Mouse (Mus musculus): Measurements from ENCODE around the gene Cmc1. TPM values are rescaled to one million over a fixed set of nuclear protein-coding genes. Genes with fewer than 3 reads are reported as not detected.
A peak's percentile ranks its signal among the peaks of the same experiment; 100 is the strongest.

Cmc1 gene
- polyA plus RNA-seq, 1 experiment from 2014 or later: 39.3 TPM

DNA sequence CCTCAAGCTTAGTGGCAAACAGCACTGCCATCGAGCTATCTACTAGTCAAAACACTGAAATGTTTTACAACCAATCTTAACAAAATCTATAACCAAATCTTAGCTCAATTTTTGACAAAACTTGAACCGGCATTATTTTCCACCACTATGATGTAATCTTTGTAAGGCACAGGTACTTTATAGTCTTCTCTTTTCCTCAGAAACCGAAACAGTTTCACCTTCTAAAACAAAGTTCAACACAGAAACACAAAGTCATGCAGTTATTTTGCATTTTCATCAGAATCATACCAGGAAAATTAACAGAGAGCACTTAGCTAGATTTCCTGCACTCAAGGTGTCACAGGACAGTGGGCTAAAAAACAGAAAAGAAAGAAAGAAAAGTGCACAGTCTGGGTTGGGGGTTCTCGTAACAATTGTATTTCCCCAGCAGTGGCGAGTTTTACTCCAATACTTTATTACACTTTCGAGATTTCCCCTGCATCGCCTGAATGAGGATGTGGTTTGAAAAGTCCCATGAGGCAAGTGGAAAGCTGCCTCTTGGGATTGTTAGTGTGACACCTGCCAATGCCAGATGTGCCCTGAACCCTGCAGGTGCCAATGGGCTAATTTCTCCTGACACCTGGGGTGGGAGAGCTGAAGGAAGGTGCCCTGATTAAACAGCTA, 40.1 kb downstream of the Cmc1 start:
- Histone ChIP-seq H3K27me3 (no peaks in the 10 kb centered on the region), H3K27ac (replicated peaks) (no peak overlapping the region), H3K36me3 (no peaks in the 10 kb centered on the region), H3K4me3 (no peak overlapping the region), H3K4me1 (peaks cover 13% of the 10 kb centered on the region), H3K4me2 (replicated peaks) (no peak overlapping the region), H3K9me3 (no peaks in the 10 kb centered on the region), H3K9ac (replicated peaks) (no peak overlapping the region)
- no peak for ATAC-seq (replicated peaks)
- WGBS: 82% methylated on average over 7 of the region's 7 CpGs

DNA sequence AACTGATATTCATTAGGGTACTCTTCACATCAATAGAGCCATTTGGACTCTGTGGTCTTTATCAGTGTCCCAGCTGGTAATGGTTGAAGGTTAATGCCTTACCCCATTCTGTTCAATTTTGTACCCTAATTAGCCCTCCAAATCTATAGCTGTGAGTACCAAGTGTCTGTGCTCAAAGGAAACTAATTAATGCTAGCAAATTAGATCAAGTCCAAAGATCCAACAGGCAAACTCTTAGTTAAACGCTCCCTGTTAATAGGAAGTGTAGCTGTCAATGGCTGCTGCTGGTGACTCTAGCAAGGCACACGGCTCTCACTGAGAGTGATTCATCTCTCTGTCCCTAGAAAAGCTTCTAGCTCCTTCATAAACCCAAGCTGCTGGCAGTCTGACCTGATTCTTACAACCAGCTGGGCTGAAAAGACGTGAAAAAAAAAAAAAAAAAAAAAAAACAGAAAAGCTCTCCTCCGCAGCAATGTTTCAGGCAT, 41.4 kb downstream of the Cmc1 start:
- Histone ChIP-seq H3K4me2 (replicated peaks) (no peak overlapping the region), H3K4me3 (no peak overlapping the region), H3K9me3 (no peaks in the 10 kb centered on the region), H3K9ac (replicated peaks) (no peak overlapping the region), H3K4me1 (peaks cover 13% of the 10 kb centered on the region), H3K27ac (replicated peaks) (peak overlapping the region; percentile 33), H3K27me3 (no peaks in the 10 kb centered on the region), H3K36me3 (no peaks in the 10 kb centered on the region)
- 6% methylated on average over 4 of the region's 4 CpGs for WGBS
- ATAC-seq (replicated peaks): peak; percentile 84

DNA sequence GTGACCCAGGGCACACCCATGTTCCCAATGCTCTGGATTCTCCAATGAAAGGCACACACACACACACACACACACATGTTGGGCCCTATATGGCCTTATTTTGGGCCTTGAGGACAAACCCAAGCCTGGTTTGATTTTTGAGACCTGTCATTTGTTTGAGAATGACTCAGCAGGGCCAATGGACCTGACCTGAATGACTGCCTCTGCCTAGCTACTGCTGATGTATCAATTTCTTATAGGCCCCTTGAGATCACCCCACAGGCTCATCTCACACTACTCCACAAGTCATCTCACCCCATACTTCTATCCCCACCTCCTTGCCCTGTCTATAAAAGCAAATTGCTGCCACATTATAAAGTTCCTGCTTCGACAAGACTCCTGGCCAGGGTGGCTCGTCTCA, 48.2 kb downstream of the Cmc1 start:
- Histone ChIP-seq H3K27ac (replicated peaks) (no peak overlapping the region), H3K4me3 (no peak overlapping the region), H3K9ac (replicated peaks) (no peak overlapping the region), H3K36me3 (no peaks in the 10 kb centered on the region), H3K27me3 (no peaks in the 10 kb centered on the region), H3K4me2 (replicated peaks) (no peak overlapping the region), H3K4me1 (peaks cover 11% of the 10 kb centered on the region; the same call in 1 of the 2 replicates), H3K9me3 (no peaks in the 10 kb centered on the region)
- no peak for ATAC-seq (replicated peaks)
- WGBS: 86% methylated on average over 2 of the region's 2 CpGs

DNA sequence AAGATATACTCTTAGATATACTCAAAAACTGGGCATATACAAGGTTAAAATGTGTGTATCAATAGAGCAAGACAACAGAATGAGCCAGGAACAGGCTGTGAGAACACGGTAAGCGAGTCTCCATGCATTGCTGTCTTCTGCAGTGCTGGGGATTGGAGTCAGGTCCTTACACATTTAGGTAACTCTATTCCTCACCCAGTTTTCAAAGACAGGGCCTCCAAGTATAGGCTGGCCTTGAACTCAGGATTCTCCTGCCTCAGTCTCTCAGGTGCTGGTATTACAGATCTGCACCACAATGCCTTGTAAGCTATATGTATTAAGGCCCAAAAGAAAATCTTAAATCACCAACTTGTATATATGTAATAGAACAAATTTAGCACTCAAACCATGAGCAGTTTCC, 49.5 kb downstream of the Cmc1 start:
- Histone ChIP-seq H3K9ac (replicated peaks) (no peak overlapping the region), H3K9me3 (no peaks in the 10 kb centered on the region), H3K4me1 (0 out of 2 replicates have a peak, but pooled peaks cover 12% of the 10 kb centered on the region), H3K27ac (replicated peaks) (no peak overlapping the region), H3K4me2 (replicated peaks) (no peak overlapping the region), H3K4me3 (no peak overlapping the region), H3K36me3 (no peaks in the 10 kb centered on the region), H3K27me3 (no peaks in the 10 kb centered on the region)
- ATAC-seq (replicated peaks): no peak
- WGBS: 95% methylated on average over 2 of the region's 2 CpGs

DNA sequence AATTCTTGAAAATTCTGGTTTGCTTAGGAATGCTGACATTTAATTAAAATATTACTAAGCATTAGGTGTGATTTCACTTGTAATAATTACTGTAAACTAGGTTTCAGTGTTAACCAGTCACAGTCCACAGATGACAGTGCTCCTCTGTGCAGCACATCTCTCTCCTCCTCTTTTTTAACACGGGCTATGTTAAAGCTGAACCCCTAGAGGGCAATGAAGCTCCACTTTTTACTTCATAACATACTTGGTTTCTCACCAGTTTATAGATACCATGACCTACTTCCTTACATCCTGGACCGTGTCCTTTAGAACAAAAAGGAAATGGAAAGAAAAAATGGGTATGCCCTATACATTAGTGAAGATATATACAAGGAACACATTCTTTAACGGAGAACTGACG, 50.6 kb downstream of the Cmc1 start:
- H3K9ac ChIP-seq (replicated peaks): no peak overlapping the region
- H3K27ac ChIP-seq (replicated peaks): no peak overlapping the region
- no peak overlapping the region for H3K4me3 ChIP-seq
- peak; percentile 80 for ATAC-seq (replicated peaks)
- H3K4me2 ChIP-seq (replicated peaks): no peak overlapping the region
- H3K4me1 ChIP-seq: 0 out of 2 replicates have a peak, but pooled peaks cover 12% of the 10 kb centered on the region
- H3K9me3 ChIP-seq: no peaks in the 10 kb centered on the region
- H3K27me3 ChIP-seq: no peaks in the 10 kb centered on the region
- whole genome bisulfite sequencing: 35% methylated on average over 4 of the region's 4 CpGs
- no peaks in the 10 kb centered on the region for H3K36me3 ChIP-seq

DNA sequence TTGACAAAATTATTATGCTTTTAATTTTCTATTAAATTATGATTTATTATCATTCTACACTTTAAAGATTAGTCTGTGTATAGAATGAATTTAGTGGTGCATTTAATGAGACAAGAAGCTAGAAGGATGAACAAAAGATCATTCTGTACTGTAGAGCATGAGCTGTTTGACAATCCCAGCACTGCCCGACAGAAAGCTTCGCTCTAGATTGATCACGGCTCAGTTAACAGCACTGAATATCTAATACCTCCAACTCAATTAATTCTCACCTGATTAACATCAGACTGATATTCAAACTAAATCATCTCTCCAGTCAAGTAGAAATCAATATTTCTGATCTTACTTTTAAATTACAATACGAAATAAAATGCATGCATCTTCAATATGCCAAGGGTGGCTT, 66.1 kb downstream of the Cmc1 start:
- no peak overlapping the region for H3K4me3 ChIP-seq
- H3K36me3 ChIP-seq: no peaks in the 10 kb centered on the region
- 38% methylated on average over 4 of the region's 4 CpGs for WGBS
- no peak overlapping the region for H3K4me2 ChIP-seq (replicated peaks)
- H3K27ac ChIP-seq (replicated peaks): no peak overlapping the region
- no peaks in the 10 kb centered on the region for H3K9me3 ChIP-seq
- ATAC-seq (replicated peaks): 0 out of 2 replicates have a peak, but pooled peaks have one; percentile 43
- H3K27me3 ChIP-seq: no peaks in the 10 kb centered on the region
- H3K9ac ChIP-seq (replicated peaks): no peak overlapping the region
- H3K4me1 ChIP-seq: peaks cover 25% of the 10 kb centered on the region

DNA sequence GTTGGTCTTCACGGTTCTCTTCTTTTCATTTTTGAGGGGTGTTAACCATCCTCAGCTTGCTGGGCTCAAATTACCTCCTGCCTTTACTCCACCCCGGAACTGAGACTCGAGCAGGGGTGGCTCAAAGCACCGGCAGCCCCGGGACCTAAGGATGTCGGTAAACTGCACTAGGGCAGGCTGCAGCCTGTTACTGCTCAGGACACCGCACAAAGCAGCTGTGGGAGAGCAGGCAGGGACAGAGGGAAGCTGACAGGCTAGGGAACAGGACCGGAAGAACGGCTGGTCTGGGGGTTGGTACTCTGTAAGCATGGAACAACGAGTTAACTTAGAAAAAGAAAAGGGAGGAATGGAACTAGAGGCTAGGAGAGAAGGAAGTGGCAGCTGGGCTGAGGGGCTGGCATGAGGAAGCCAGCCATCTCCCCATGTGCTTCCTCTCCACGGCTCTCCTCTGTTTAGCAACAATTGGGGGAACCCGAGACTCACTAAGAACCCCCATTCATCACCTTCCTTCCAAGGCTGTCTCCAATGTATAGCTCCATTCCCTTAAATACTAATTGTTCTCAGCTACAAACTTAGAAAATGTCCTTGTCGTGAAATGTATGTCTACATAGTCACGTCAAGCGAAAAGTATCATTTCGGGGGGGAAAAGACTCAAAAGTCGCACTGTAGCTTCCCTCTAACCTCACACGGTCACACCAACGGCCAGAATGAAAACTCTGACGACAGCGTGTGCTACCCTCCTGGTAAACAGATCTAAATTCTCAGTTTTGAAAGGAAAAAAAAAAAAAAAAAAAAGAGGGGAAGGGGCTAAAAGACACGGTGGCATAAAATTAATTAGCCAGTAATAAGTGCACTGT, 67.2 kb downstream of the Cmc1 start:
- WGBS: 22% methylated on average over 22 of the region's 22 CpGs
- Histone ChIP-seq H3K36me3 (no peaks in the 10 kb centered on the region), H3K4me3 (no peak overlapping the region), H3K9me3 (no peaks in the 10 kb centered on the region), H3K27ac (replicated peaks) (no peak overlapping the region), H3K9ac (replicated peaks) (0 out of 2 replicates have a peak overlapping the region, but pooled peaks have one; percentile 2), H3K4me2 (replicated peaks) (peak overlapping the region; percentile 33), H3K27me3 (no peaks in the 10 kb centered on the region), H3K4me1 (peaks cover 25% of the 10 kb centered on the region)
- peak; percentile 55 for ATAC-seq (replicated peaks)

DNA sequence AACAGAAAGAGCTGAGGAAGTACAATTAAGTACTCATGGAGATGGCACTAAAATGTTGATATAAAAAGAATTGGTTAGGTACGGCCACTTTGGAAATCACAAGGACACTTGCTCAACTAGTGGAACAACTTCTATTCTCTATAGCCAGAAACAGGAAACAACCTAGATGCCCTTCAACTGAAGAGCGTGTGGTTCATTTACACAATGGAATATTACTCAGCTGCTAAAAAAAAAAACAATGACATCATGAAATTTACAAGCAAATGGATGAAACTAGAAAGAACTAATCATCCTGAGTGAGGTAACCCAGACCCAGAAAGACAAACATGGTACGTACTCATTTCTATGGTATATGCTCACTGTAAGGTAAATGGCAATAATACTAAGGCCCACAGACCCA, 76.6 kb downstream of the Cmc1 start:
- Histone ChIP-seq H3K4me2 (replicated peaks) (no peak overlapping the region), H3K27me3 (no peaks in the 10 kb centered on the region), H3K36me3 (peaks cover 8% of the 10 kb centered on the region), H3K9ac (replicated peaks) (no peak overlapping the region), H3K9me3 (no peaks in the 10 kb centered on the region), H3K4me3 (no peak overlapping the region), H3K4me1 (0 out of 2 replicates have a peak, but pooled peaks cover 6% of the 10 kb centered on the region), H3K27ac (replicated peaks) (no peak overlapping the region)
- no peak for ATAC-seq (replicated peaks)
- WGBS: 98% methylated on average over 3 of the region's 3 CpGs

DNA sequence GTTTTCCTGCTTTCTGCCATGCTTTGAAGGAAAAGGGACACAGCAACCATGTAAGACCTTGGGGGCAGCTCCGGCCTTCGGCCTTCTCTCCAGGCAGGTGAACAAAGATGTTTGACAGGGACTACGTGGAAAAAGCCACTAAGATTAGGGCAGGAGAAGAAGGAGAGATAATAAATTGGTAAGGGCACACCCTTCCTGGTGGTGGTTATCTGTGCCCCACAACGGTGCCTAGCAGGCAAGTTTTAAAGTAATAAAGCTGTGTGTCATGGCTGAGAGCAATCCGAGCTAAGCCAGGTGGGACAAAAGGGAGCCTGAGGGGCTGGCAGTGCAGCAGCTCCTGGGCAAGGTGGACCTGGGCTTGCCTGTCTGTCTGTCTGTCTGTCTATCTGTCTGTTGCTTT, 77.9 kb downstream of the Cmc1 start:
- Histone ChIP-seq H3K4me2 (replicated peaks) (no peak overlapping the region), H3K27ac (replicated peaks) (no peak overlapping the region), H3K36me3 (peaks cover 8% of the 10 kb centered on the region), H3K27me3 (no peaks in the 10 kb centered on the region), H3K4me1 (0 out of 2 replicates have a peak, but pooled peaks cover 6% of the 10 kb centered on the region), H3K4me3 (no peak overlapping the region), H3K9me3 (no peaks in the 10 kb centered on the region), H3K9ac (replicated peaks) (no peak overlapping the region)
- WGBS: 93% methylated on average over 5 of the region's 5 CpGs
- ATAC-seq (replicated peaks): no peak

DNA sequence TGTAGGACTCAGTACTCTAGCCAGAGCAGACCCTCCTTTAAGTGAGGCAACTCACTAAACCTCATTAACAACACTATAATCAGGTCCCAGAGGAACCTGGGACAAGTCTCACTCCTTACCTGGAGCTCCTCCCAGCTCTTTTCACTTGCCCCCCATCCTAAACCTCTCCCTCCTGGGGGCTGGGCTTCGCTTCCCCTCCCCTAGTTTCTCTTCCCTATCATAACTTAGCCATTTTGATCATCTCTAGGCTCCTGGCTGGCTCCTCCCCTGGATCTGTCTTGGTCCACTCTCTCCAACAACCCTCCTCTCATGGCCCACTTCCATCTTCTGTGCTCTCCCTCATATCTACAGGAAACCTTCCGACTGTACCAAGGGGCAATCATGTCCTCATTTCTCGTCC, 78.6 kb downstream of the Cmc1 start:
- no peak for ATAC-seq (replicated peaks)
- 81% methylated on average over 3 of the region's 3 CpGs for WGBS
- no peaks in the 10 kb centered on the region for H3K27me3 ChIP-seq
- H3K9ac ChIP-seq (replicated peaks): no peak overlapping the region
- H3K4me2 ChIP-seq (replicated peaks): no peak overlapping the region
- H3K4me1 ChIP-seq: 0 out of 2 replicates have a peak, but pooled peaks cover 6% of the 10 kb centered on the region
- no peak overlapping the region for H3K4me3 ChIP-seq
- H3K9me3 ChIP-seq: no peaks in the 10 kb centered on the region
- H3K27ac ChIP-seq (replicated peaks): no peak overlapping the region
- H3K36me3 ChIP-seq: peaks cover 8% of the 10 kb centered on the region

DNA sequence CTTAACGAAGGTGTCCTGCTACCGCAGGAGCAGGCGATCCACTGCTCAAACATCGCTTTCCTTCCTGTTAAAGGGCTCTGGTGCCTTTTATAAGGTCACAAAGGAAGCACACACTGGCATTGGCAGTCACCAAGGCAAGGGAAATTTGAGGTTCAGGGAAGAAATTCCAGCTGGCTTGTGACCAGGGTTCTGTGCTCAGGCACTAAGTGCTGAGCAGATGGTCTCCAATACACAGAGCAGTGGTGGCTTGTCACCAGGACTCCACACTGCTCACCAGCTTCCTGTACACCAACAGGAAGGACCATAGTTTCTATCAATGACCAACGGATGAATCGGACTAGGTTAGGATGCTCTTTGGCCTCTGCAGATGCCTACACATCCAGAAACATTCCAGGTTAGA, 79.5 kb downstream of the Cmc1 start:
- Histone ChIP-seq H3K36me3 (peaks cover 12% of the 10 kb centered on the region), H3K27me3 (no peaks in the 10 kb centered on the region), H3K4me1 (0 out of 2 replicates have a peak, but pooled peaks cover 6% of the 10 kb centered on the region), H3K9ac (replicated peaks) (no peak overlapping the region), H3K9me3 (no peaks in the 10 kb centered on the region), H3K4me3 (no peak overlapping the region), H3K4me2 (replicated peaks) (no peak overlapping the region), H3K27ac (replicated peaks) (no peak overlapping the region)
- WGBS: 94% methylated on average over 6 of the region's 6 CpGs
- no peak for ATAC-seq (replicated peaks)

DNA sequence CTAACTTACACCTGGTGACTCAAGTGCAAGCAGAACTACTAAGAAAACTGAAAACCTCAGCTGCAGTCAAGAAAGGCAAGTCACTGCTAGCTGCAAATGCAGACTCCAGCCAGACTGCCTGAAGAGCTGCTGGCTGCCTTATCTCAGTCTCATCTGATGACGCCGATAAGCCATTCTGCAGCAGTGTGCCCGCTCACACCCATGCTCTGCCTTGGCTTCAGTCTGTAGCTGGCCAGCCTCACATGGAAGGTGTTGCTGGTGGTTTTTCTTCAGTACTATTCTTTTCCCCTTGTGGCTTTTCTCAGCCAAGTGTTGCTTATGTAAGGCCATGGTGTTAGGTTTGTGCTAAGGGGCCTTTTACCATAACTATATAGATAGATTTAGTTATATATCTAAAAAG, 90.9 kb downstream of the Cmc1 start:
- Histone ChIP-seq H3K4me2 (replicated peaks) (no peak overlapping the region), H3K4me3 (no peak overlapping the region), H3K36me3 (peaks cover 40% of the 10 kb centered on the region), H3K27ac (replicated peaks) (no peak overlapping the region), H3K27me3 (no peaks in the 10 kb centered on the region), H3K9me3 (no peaks in the 10 kb centered on the region), H3K4me1 (no peaks in the 10 kb centered on the region), H3K9ac (replicated peaks) (no peak overlapping the region)
- 98% methylated on average over 3 of the region's 3 CpGs for WGBS
- no peak for ATAC-seq (replicated peaks)
